Mouse (Mus musculus) midbrain, embryonic 14.5 days (tissue): ENCODE measurements around the gene Jph2. TPM values are rescaled to one million over a fixed set of nuclear protein-coding genes. Genes with fewer than 3 reads are reported as not detected.
A peak's percentile ranks its signal among the peaks of the same experiment; 100 is the strongest.

Source experiments
- ATAC-seq: fragments of 200-750 bp; cut with Nextera tagmentation; 2 replicates; pipeline ENCODE4 v1.8.0; 2017; ENCODE audit warnings: moderate number of reproducible peaks, moderate library complexity; ENCODE audit not compliant: low FRiP score, low TSS enrichment
- DNase-seq: peaks from one replicate; pipeline ENCODE4 v3.0.0-alpha.2; 2015
- H3K27ac ChIP-seq: fragments of 300-500 bp; sonication (generic); replicated peaks from 2 replicates; pipeline ENCODE4 v1.5.1; 2014; ENCODE audit warnings: mild to moderate bottlenecking, low read depth, low read length, moderate library complexity
- H3K27me3 ChIP-seq: fragments of 300-500 bp; sonication (generic); 2 replicates; pipeline ENCODE4 v1.6.1; 2014; ENCODE audit warnings: low read length, control low read depth, mixed read lengths; ENCODE audit not compliant: control insufficient read depth, insufficient read depth
- H3K36me3 ChIP-seq: fragments of 300-500 bp; sonication (generic); 2 replicates; pipeline ENCODE4 v1.6.1; 2014; ENCODE audit warnings: low read length, control low read depth; ENCODE audit not compliant: control insufficient read depth, insufficient read depth
- H3K4me1 ChIP-seq: fragments of 300-500 bp; sonication (generic); 2 replicates; pipeline ENCODE4 v1.6.1; 2014; ENCODE audit warnings: mild to moderate bottlenecking, antibody characterized with exemption, low read length, control low read depth; ENCODE audit not compliant: control insufficient read depth, insufficient read depth
- H3K4me2 ChIP-seq: fragments of 300-500 bp; sonication (generic); 2 replicates; pipeline ENCODE4 v1.6.1; 2014; ENCODE audit warnings: mild to moderate bottlenecking, low read length, moderate library complexity
- H3K4me3 ChIP-seq: fragments of 300-500 bp; sonication (generic); replicated peaks from 2 replicates; pipeline ENCODE4 v1.5.1; 2014; ENCODE audit warnings: low read depth, low read length
- H3K9ac ChIP-seq: fragments of 300-500 bp; sonication (generic); replicated peaks from 2 replicates; pipeline ENCODE4 v1.6.1; 2014; ENCODE audit warnings: mild to moderate bottlenecking, low read length, moderate library complexity
- H3K9me3 ChIP-seq: fragments of 300-500 bp; sonication (generic); 2 replicates; pipeline ENCODE4 v1.6.1; 2016; ENCODE audit warnings: low read length, control low read depth, mixed read lengths; ENCODE audit not compliant: control insufficient read depth
- WGBS: fragments of 180-500 bp; shearing (Covaris S2); extraction: QIAGEN DNeasy Blood & Tissue Kit; methylation state at CpG from one replicate; pipeline ENCODE4 v1.1.7; 2014; 5-methylcytosine and 5-hydroxymethylcytosine counted together
- polyA plus RNA-seq: library from polyadenylated mRNA; unstranded; fragments of >200 nt; fragmentation: Nextera tagmentation; extraction: Ambion mirVana; gene quantifications from 2 replicates; pipeline ENCODE4 v1.2.1, GENCODE M21; 2014

The Jph2 gene
- polyA plus RNA-seq, 1 experiment from 2014 or later, result 0.37 TPM

DNA sequence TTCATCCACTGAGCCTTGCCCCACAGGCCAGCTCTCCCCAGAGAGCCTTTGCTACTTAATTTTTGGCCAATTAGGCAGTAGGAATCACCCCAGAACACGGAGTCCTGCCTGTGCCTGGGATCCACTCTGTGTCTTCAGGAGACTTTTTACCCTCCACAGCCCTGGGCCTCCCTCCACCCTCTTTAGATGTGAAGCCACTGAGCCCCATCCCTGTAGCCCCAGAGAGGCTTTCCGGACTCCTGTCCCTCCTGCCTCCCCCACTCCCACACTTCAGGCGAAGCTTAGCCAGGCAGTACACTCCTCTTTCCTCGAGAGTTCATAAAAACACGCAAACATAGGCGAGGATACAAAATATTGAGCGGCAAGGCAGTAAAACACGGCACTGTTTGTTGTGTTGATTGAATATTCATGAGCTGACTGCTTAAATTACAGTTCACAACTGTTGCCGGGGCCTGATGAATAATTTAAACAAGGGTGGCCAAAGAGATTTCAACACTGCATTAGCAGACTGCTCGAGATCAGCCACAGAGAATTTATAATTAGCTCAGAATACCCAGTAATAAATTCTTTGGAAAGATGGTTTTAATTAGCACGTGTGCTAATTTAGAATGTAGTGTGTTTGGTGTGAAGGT is 100.7 kb downstream of the Jph2 start:
- H3K4me3 ChIP-seq, result no peak overlapping the region
- 9% methylated on average over 11 of the region's 11 CpGs for WGBS
- H3K4me2 ChIP-seq, result peak overlapping the region; percentile 5
- no peak overlapping the region for H3K9ac ChIP-seq
- peaks cover 46% of the 10 kb centered on the region for H3K4me1 ChIP-seq
- H3K9me3 ChIP-seq, result no peaks in the 10 kb centered on the region
- DNase-seq, result peak; percentile 79
- peak overlapping the region; percentile 64; the same call in 1 of the 2 replicates for H3K27ac ChIP-seq
- H3K36me3 ChIP-seq, result no peaks in the 10 kb centered on the region
- H3K27me3 ChIP-seq, result no peaks in the 10 kb centered on the region
- ATAC-seq, result peak; percentile 65

DNA sequence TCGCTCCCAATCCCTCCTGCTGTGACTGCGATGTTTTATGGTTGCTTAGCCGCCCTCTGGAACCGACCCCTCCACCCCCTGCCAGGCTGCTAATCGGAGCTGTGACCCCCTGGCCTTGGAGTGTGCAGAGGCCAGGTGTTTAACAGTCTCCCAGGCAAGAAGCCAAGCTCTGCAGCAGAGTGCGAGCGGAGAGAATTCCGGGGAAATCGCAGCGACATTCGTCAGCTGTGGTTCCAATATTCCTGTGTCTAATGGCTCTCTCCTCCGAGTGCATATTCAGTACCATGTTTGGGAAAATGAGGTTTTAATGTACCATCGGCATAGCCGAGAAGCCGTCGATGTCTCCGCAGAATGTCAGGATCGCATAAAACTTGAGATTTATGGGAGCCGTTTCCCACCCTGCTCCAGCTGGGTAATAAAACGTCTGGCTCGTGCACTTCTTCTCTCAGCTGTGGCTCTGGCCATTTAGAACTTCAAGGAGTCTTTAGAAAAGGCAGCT is 108.9 kb downstream of the Jph2 start:
- Histone ChIP-seq H3K27me3 (no peaks in the 10 kb centered on the region), H3K9ac (no peak overlapping the region), H3K4me3 (no peak overlapping the region), H3K36me3 (no peaks in the 10 kb centered on the region), H3K4me1 (peaks cover 24% of the 10 kb centered on the region), H3K9me3 (no peaks in the 10 kb centered on the region), H3K4me2 (peak overlapping the region; percentile 28), H3K27ac (no peak overlapping the region)
- 20% methylated on average over 21 of the region's 21 CpGs for WGBS
- ATAC-seq, result no peak
- DNase-seq, result peak; percentile 66

Other genes with a start within 250 kb of the Jph2 start
- gene Tox2, start 194.9 kb downstream of the Jph2 start, polyA plus RNA-seq, result 36.7 and 46.8 TPM in 2 replicates
- 78.5 and 84.3 TPM in 2 replicates for gene Oser1, start 26.7 kb upstream of the Jph2 start, polyA plus RNA-seq
- 135 and 150 TPM in 2 replicates for gene Gdap1l1, start 40.5 kb upstream of the Jph2 start, polyA plus RNA-seq
- gene Fitm2, start 74.6 kb upstream of the Jph2 start, polyA plus RNA-seq, result 13.0 and 13.6 TPM in 2 replicates
- not detected in 2 replicates for gene R3hdml, start 94.3 kb upstream of the Jph2 start, polyA plus RNA-seq
- not detected in 2 replicates for gene Hnf4a, start 108.8 kb upstream of the Jph2 start, polyA plus RNA-seq
- 39.5 and 60.6 TPM in 2 replicates for gene Ttpal, start 204.3 kb upstream of the Jph2 start, polyA plus RNA-seq
- 30.9 and 39.3 TPM in 2 replicates for gene Serinc3, start 247.1 kb upstream of the Jph2 start, polyA plus RNA-seq